Mouse (Mus musculus) heart, postnatal 14 days (tissue): ENCODE measurements around the gene Gm10961. TPM values are rescaled to one million over a fixed set of nuclear protein-coding genes. Genes with fewer than 3 reads are reported as not detected.

Source experiments
- DNase-seq, 2 experiments: peaks; one replicate each; pipeline ENCODE4 v3.0.0; 2021 to 2022
- intact Hi-C: fragments of 180-260 bp; cut with DNase I; formaldehyde crosslinking; loops from one replicate; pipeline ENCODE4 v1.15.1; 2025
- long read RNA-seq, 2 experiments: library from polyadenylated mRNA; stranded (forward); transcript quantifications; one replicate each; pipeline ENCODE4 v2.0.0; 2021
- total RNA-seq, 2 experiments: library from RNA; stranded (reverse); gene quantifications; 2 replicates each; pipeline ENCODE4 v1.2.3; 2021

The Gm10961 gene
- not detected for total RNA-seq
- long read RNA-seq, experiment 1, result 0 reads
- long read RNA-seq, experiment 2, result 0 reads

- DNase-seq, result no peak
Observed at GRCm38 (mm10) chr3:107630682-107631522, at the start of gene Gm10961. Gene Gm10961 (plus strand): TSS chr3:107631322.

GRCm38 (mm10) chr3:107582130-107582874 lies 48.8 kb upstream of the Gm10961 start:
- no peak for DNase-seq
- intact Hi-C loops, result no loop called here

More at GRCm38 (mm10) chr3:107630682-107631522, at the start of gene Gm10961:
- intact Hi-C loops, result loop anchor here (10.0 kb wide), 1 partner anchor 234 kb away; no protein-coding TSS in a partner anchor

GRCm38 (mm10) chr3:107582875-107583767 lies 48.0 kb upstream of the Gm10961 start:
- intact Hi-C loops, result no loop called here

GRCm38 (mm10) chr3:107583893-107584292 lies 47.2 kb upstream of the Gm10961 start:
- DNase-seq, result no peak
- intact Hi-C loops, result no loop called here

More at GRCm38 (mm10) chr3:107582875-107583767, 48.0 kb upstream of the Gm10961 start:
- peak; percentile 16 to 30 for DNase-seq

GRCm38 (mm10) chr3:107586504-107586903 lies 44.6 kb upstream of the Gm10961 start:
- intact Hi-C loops, result no loop called here
- no peak for DNase-seq

GRCm38 (mm10) chr3:107591612-107592011 lies 39.5 kb upstream of the Gm10961 start:
- intact Hi-C loops, result no loop called here
- DNase-seq, result no peak

GRCm38 (mm10) chr3:107593632-107594031 lies 37.5 kb upstream of the Gm10961 start:
- no peak for DNase-seq
- intact Hi-C loops, result no loop called here

- DNase-seq, result no peak
Observed at GRCm38 (mm10) chr3:107594662-107595263, 36.4 kb upstream of the Gm10961 start, which contains the start of gene Alx3. Gene Alx3 (plus strand): TSS chr3:107595031.

GRCm38 (mm10) chr3:107595264-107595937 lies 35.7 kb upstream of the Gm10961 start:
- peak in 1 of 2 experiments; percentile 23 for DNase-seq
- intact Hi-C loops, result no loop called here

More at GRCm38 (mm10) chr3:107594662-107595263, 36.4 kb upstream of the Gm10961 start, which contains the start of gene Alx3:
- intact Hi-C loops, result no loop called here

GRCm38 (mm10) chr3:107595938-107596461 lies 35.1 kb upstream of the Gm10961 start:
- intact Hi-C loops, result no loop called here
- DNase-seq, result peak in 1 of 2 experiments; percentile 30

- peak; percentile 27 to 29 for DNase-seq
- intact Hi-C loops, result no loop called here
Observed at GRCm38 (mm10) chr3:107596559-107596958, 34.6 kb upstream of the Gm10961 start.

- intact Hi-C loops, result no loop called here
Observed at GRCm38 (mm10) chr3:107597134-107597533, 34.0 kb upstream of the Gm10961 start.

GRCm38 (mm10) chr3:107597586-107598389 lies 33.3 kb upstream of the Gm10961 start:
- intact Hi-C loops, result no loop called here
- DNase-seq, result no peak

More at GRCm38 (mm10) chr3:107597134-107597533, 34.0 kb upstream of the Gm10961 start:
- DNase-seq, result no peak

- intact Hi-C loops, result no loop called here
- no peak for DNase-seq
Observed at GRCm38 (mm10) chr3:107600127-107600526, 31.0 kb upstream of the Gm10961 start.

GRCm38 (mm10) chr3:107605304-107605703 lies 25.8 kb upstream of the Gm10961 start:
- peak; percentile 59 to 76 for DNase-seq
- intact Hi-C loops, result no loop called here

GRCm38 (mm10) chr3:107607221-107607620 lies 23.9 kb upstream of the Gm10961 start:
- intact Hi-C loops, result no loop called here
- no peak for DNase-seq

- intact Hi-C loops, result no loop called here
- no peak for DNase-seq
Observed at GRCm38 (mm10) chr3:107608808-107609207, 22.3 kb upstream of the Gm10961 start.

- no peak for DNase-seq
- intact Hi-C loops, result no loop called here
Observed at GRCm38 (mm10) chr3:107609376-107609775, 21.7 kb upstream of the Gm10961 start.
